Mouse (Mus musculus) kidney, embryonic 14.5 days (tissue): Measurements from ENCODE around the gene Cd5l. TPM values are rescaled to one million over a fixed set of nuclear protein-coding genes. Genes with fewer than 3 reads are reported as not detected.

ENCODE experiments used
- polyA plus RNA-seq: library from polyadenylated mRNA; unstranded; fragments of >200 nt; fragmentation: Nextera tagmentation; extraction: Ambion mirVana; gene quantifications from 2 replicates; pipeline ENCODE4 v1.2.1, GENCODE M21; 2014

Gene Cd5l
- polyA plus RNA-seq, 1 experiment from 2014 or later = not detected

Other genes starting within 250 kb of the Cd5l start
- 11.1 and 14.2 TPM in 2 replicates for gene Kirrel, start 183.1 kb upstream of the Cd5l start, polyA plus RNA-seq
- 3.5 and 4.1 TPM in 2 replicates for gene Fcrls, start 94.1 kb upstream of the Cd5l start, polyA plus RNA-seq
- 0.20 and 0.54 TPM in 2 replicates for gene Fcrl1, start 18.5 kb downstream of the Cd5l start, polyA plus RNA-seq
- gene Fcrl5, start 77.9 kb downstream of the Cd5l start, polyA plus RNA-seq = not detected in 2 replicates
- gene Etv3, start 167.5 kb downstream of the Cd5l start, polyA plus RNA-seq = 8.2 and 9.7 TPM in 2 replicates